Mouse (Mus musculus): ENCODE data around the gene Cd48. TPM values are rescaled to one million over a fixed set of nuclear protein-coding genes. Genes with fewer than 3 reads are reported as not detected.

Cd48 gene
- 1.1 and 2.1 TPM in 2 replicates for polyA plus RNA-seq (2014; fragmentation: Nextera tagmentation; extraction: Ambion mirVana)

GRCm38 (mm10) chr1:171681531-171682299, at the start of gene Cd48:
Gene Cd48 (plus strand): TSS chr1:171682009.
- Histone ChIP-seq H3K27me3 (ENCODE audit: control insufficient read depth, insufficient read depth, low read length) (no peaks in the 10 kb centered on the region), H3K36me3 (replicated peaks; ENCODE audit: control insufficient read depth, insufficient read depth) (no peaks in the 10 kb centered on the region), H3K9ac (no peak within 1 kb of the TSS), H3K27ac (no peak within 1 kb of the TSS), H3K9me3 (ENCODE audit: control insufficient read depth, low read length) (no peaks in the 10 kb centered on the region), H3K4me1 (replicated peaks; ENCODE audit: control insufficient read depth, insufficient read depth, low read length) (no peaks in the 10 kb centered on the region), H3K4me2 (replicated peaks) (no peak within 1 kb of the TSS), H3K4me3 (replicated peaks; ENCODE audit: low read length) (no peak within 1 kb of the TSS)
- WGBS, result 88% methylated on average over 14 of the region's 14 CpGs
- ATAC-seq (ENCODE audit: low FRiP score) (no peak), DNase-seq (ENCODE audit: low spot score) (no peak)

- ATAC-seq (ENCODE audit: low FRiP score) (no peak), DNase-seq (ENCODE audit: low spot score) (no peak)
- no peaks in the 10 kb centered on the region for H3K36me3 ChIP-seq (replicated peaks; ENCODE audit: control insufficient read depth, insufficient read depth)
- no peak overlapping the region for H3K4me2 ChIP-seq (replicated peaks)
- H3K9ac ChIP-seq, result no peak overlapping the region
- no peak overlapping the region for H3K4me3 ChIP-seq (replicated peaks; ENCODE audit: low read length)
- H3K27ac ChIP-seq, result no peak overlapping the region
- no peaks in the 10 kb centered on the region for H3K4me1 ChIP-seq (replicated peaks; ENCODE audit: control insufficient read depth, insufficient read depth, low read length)
- 73% methylated on average over 6 of the region's 6 CpGs for WGBS
- no peaks in the 10 kb centered on the region for H3K27me3 ChIP-seq (ENCODE audit: control insufficient read depth, insufficient read depth, low read length)
- H3K9me3 ChIP-seq (ENCODE audit: control insufficient read depth, low read length), result no peaks in the 10 kb centered on the region
These were observed 46.1 kb upstream of the Cd48 start for GRCm38 (mm10) chr1:171635696-171636095.

- WGBS, result 83% methylated on average over 8 of the region's 8 CpGs
- Histone ChIP-seq H3K9me3 (ENCODE audit: control insufficient read depth, low read length) (no peaks in the 10 kb centered on the region), H3K36me3 (replicated peaks; ENCODE audit: control insufficient read depth, insufficient read depth) (no peaks in the 10 kb centered on the region), H3K27me3 (ENCODE audit: control insufficient read depth, insufficient read depth, low read length) (no peaks in the 10 kb centered on the region), H3K4me1 (replicated peaks; ENCODE audit: control insufficient read depth, insufficient read depth, low read length) (no peaks in the 10 kb centered on the region), H3K4me3 (replicated peaks; ENCODE audit: low read length) (no peak overlapping the region), H3K9ac (no peak overlapping the region), H3K27ac (no peak overlapping the region), H3K4me2 (replicated peaks) (no peak overlapping the region)
- DNase-seq (ENCODE audit: low spot score), result no peak
- ATAC-seq (ENCODE audit: low FRiP score), result no peak
These were observed 44.7 kb upstream of the Cd48 start for GRCm38 (mm10) chr1:171637101-171637500.

GRCm38 (mm10) chr1:171638686-171639085, 43.1 kb upstream of the Cd48 start:
- DNase-seq (ENCODE audit: low spot score), result no peak
- Histone ChIP-seq H3K9ac (no peak overlapping the region), H3K27ac (no peak overlapping the region), H3K4me2 (replicated peaks) (no peak overlapping the region), H3K4me1 (replicated peaks; ENCODE audit: control insufficient read depth, insufficient read depth, low read length) (no peaks in the 10 kb centered on the region), H3K36me3 (replicated peaks; ENCODE audit: control insufficient read depth, insufficient read depth) (no peaks in the 10 kb centered on the region), H3K4me3 (replicated peaks; ENCODE audit: low read length) (no peak overlapping the region), H3K9me3 (ENCODE audit: control insufficient read depth, low read length) (no peaks in the 10 kb centered on the region), H3K27me3 (ENCODE audit: control insufficient read depth, insufficient read depth, low read length) (no peaks in the 10 kb centered on the region)
- 67% methylated on average over 2 of the region's 2 CpGs for WGBS
- no peak for ATAC-seq (ENCODE audit: low FRiP score)

- H3K36me3 ChIP-seq (replicated peaks; ENCODE audit: control insufficient read depth, insufficient read depth), result no peaks in the 10 kb centered on the region
- no peak overlapping the region for H3K4me3 ChIP-seq (replicated peaks; ENCODE audit: low read length)
- H3K27ac ChIP-seq, result no peak overlapping the region
- no peak overlapping the region for H3K4me2 ChIP-seq (replicated peaks)
- H3K9ac ChIP-seq, result no peak overlapping the region
- DNase-seq (ENCODE audit: low spot score) (no peak), ATAC-seq (ENCODE audit: low FRiP score) (no peak)
- no peaks in the 10 kb centered on the region for H3K4me1 ChIP-seq (replicated peaks; ENCODE audit: control insufficient read depth, insufficient read depth, low read length)
- H3K9me3 ChIP-seq (ENCODE audit: control insufficient read depth, low read length), result no peaks in the 10 kb centered on the region
- H3K27me3 ChIP-seq (ENCODE audit: control insufficient read depth, insufficient read depth, low read length), result no peaks in the 10 kb centered on the region
- 95% methylated on average over 6 of the region's 6 CpGs for WGBS
These were observed 41.0 kb upstream of the Cd48 start for GRCm38 (mm10) chr1:171640796-171641195.

- WGBS, result 86% methylated on average over 7 of the region's 7 CpGs
- no peak for ATAC-seq (ENCODE audit: low FRiP score)
- Histone ChIP-seq H3K36me3 (replicated peaks; ENCODE audit: control insufficient read depth, insufficient read depth) (no peaks in the 10 kb centered on the region), H3K4me2 (replicated peaks) (no peak overlapping the region), H3K4me1 (replicated peaks; ENCODE audit: control insufficient read depth, insufficient read depth, low read length) (no peaks in the 10 kb centered on the region), H3K27ac (no peak overlapping the region), H3K9me3 (ENCODE audit: control insufficient read depth, low read length) (no peaks in the 10 kb centered on the region), H3K27me3 (ENCODE audit: control insufficient read depth, insufficient read depth, low read length) (no peaks in the 10 kb centered on the region), H3K4me3 (replicated peaks; ENCODE audit: low read length) (no peak overlapping the region), H3K9ac (no peak overlapping the region)
- no peak for DNase-seq (ENCODE audit: low spot score)
These were observed 38.2 kb upstream of the Cd48 start for GRCm38 (mm10) chr1:171643612-171644011.

GRCm38 (mm10) chr1:171646429-171646940, 35.3 kb upstream of the Cd48 start:
- DNase-seq (ENCODE audit: low spot score), result no peak
- H3K27ac ChIP-seq, result no peak overlapping the region
- no peaks in the 10 kb centered on the region for H3K27me3 ChIP-seq (ENCODE audit: control insufficient read depth, insufficient read depth, low read length)
- WGBS, result 80% methylated on average over 5 of the region's 5 CpGs
- no peak overlapping the region for H3K4me2 ChIP-seq (replicated peaks)
- no peaks in the 10 kb centered on the region for H3K4me1 ChIP-seq (replicated peaks; ENCODE audit: control insufficient read depth, insufficient read depth, low read length)
- no peak overlapping the region for H3K9ac ChIP-seq
- H3K4me3 ChIP-seq (replicated peaks; ENCODE audit: low read length), result no peak overlapping the region
- H3K36me3 ChIP-seq (replicated peaks; ENCODE audit: control insufficient read depth, insufficient read depth), result no peaks in the 10 kb centered on the region
- H3K9me3 ChIP-seq (ENCODE audit: control insufficient read depth, low read length), result no peaks in the 10 kb centered on the region
- ATAC-seq (ENCODE audit: low FRiP score), result no peak

- WGBS, result 90% methylated on average over 5 of the region's 5 CpGs
- Histone ChIP-seq H3K36me3 (replicated peaks; ENCODE audit: control insufficient read depth, insufficient read depth) (no peaks in the 10 kb centered on the region), H3K9me3 (ENCODE audit: control insufficient read depth, low read length) (no peaks in the 10 kb centered on the region), H3K4me1 (replicated peaks; ENCODE audit: control insufficient read depth, insufficient read depth, low read length) (no peaks in the 10 kb centered on the region), H3K4me3 (replicated peaks; ENCODE audit: low read length) (no peak overlapping the region), H3K27ac (no peak overlapping the region), H3K4me2 (replicated peaks) (no peak overlapping the region), H3K9ac (no peak overlapping the region), H3K27me3 (ENCODE audit: control insufficient read depth, insufficient read depth, low read length) (no peaks in the 10 kb centered on the region)
- no peak for ATAC-seq (ENCODE audit: low FRiP score)
- no peak for DNase-seq (ENCODE audit: low spot score)
These were observed 34.1 kb upstream of the Cd48 start for GRCm38 (mm10) chr1:171647716-171648115.

- H3K4me3 ChIP-seq (replicated peaks; ENCODE audit: low read length), result no peak overlapping the region
- H3K4me2 ChIP-seq (replicated peaks), result no peak overlapping the region
- H3K27ac ChIP-seq, result no peak overlapping the region
- H3K27me3 ChIP-seq (ENCODE audit: control insufficient read depth, insufficient read depth, low read length), result no peaks in the 10 kb centered on the region
- H3K9me3 ChIP-seq (ENCODE audit: control insufficient read depth, low read length), result no peaks in the 10 kb centered on the region
- H3K4me1 ChIP-seq (replicated peaks; ENCODE audit: control insufficient read depth, insufficient read depth, low read length), result no peaks in the 10 kb centered on the region
- no peak overlapping the region for H3K9ac ChIP-seq
- 79% methylated on average over 8 of the region's 8 CpGs for WGBS
- no peak for DNase-seq (ENCODE audit: low spot score)
- no peak for ATAC-seq (ENCODE audit: low FRiP score)
- H3K36me3 ChIP-seq (replicated peaks; ENCODE audit: control insufficient read depth, insufficient read depth), result no peaks in the 10 kb centered on the region
These were observed 33.0 kb upstream of the Cd48 start for GRCm38 (mm10) chr1:171648840-171649239.
